In genomic region chr2:28430846-28431245, GRCm38 (mm10) we compare ENCODE assay signal across 18 mouse cellular contexts. TPM values are rescaled to one million over a fixed set of nuclear protein-coding genes. Genes with fewer than 3 reads are reported as not detected.
"Had no signal": no experiment of that assay in that cellular context is flagged by ENCODE, and none has a peak within 500 bp of the region (broad histone marks: within the 10 kb centered on the region; RNA-seq: fewer than 3 reads in every experiment).

No protein-coding gene starts in this region.

- H3K4me1 ChIP-seq: liver, embryonic 13.5 days; megakaryocyte, embryonic 14.5 days; midbrain, embryonic 10.5 days had no signal

- ATAC-seq: intestine, postnatal 0 days; midbrain, embryonic 13.5 days had no signal

- H3K9me3 ChIP-seq: liver, embryonic 13.5 days; midbrain, embryonic 13.5 days had no signal

- H3K4me2 ChIP-seq: liver, embryonic 13.5 days; midbrain, embryonic 13.5 days had no signal

- H3K27me3 ChIP-seq: liver, embryonic 13.5 days; midbrain, embryonic 13.5 days had no signal

- H3K36me3 ChIP-seq: liver, embryonic 13.5 days; midbrain, embryonic 10.5 days; midbrain, embryonic 13.5 days had no signal

- H3K4me3 ChIP-seq: layer of hippocampus, adult 2 months; left cerebral cortex, adult 2 months; liver, embryonic 13.5 days; megakaryocyte, embryonic 14.5 days; midbrain, embryonic 10.5 days; midbrain, embryonic 13.5 days had no signal

- H3K27ac ChIP-seq: kidney, postnatal 0 days; layer of hippocampus, adult 2 months; left cerebral cortex, adult 2 months; liver, embryonic 13.5 days; midbrain, embryonic 10.5 days; midbrain, embryonic 13.5 days had no signal

- H3K9ac ChIP-seq: liver, embryonic 13.5 days; midbrain, embryonic 13.5 days had no signal

- DNase-seq: kidney, adult 2 months; kidney, postnatal 25 days; layer of hippocampus, adult 9-11 months; liver, embryonic 13.5 days; lung, postnatal 36 days; thymus, postnatal 25 days had no signal

RNA-seq across cellular contexts. Expression of gene 1700007K13Rik, which starts 35.3 kb away (rescaled TPM):
- polyA plus RNA-seq: intestine, postnatal 0 days; large intestine, adult 2 months; liver, adult 2 months; liver, embryonic 13.5 days; liver, embryonic 16.5 days; small intestine, adult 2 months; spleen, adult 2 months had no signal
